25 mouse cellular contexts compared by ENCODE assay signal in the genomic region with DNA sequence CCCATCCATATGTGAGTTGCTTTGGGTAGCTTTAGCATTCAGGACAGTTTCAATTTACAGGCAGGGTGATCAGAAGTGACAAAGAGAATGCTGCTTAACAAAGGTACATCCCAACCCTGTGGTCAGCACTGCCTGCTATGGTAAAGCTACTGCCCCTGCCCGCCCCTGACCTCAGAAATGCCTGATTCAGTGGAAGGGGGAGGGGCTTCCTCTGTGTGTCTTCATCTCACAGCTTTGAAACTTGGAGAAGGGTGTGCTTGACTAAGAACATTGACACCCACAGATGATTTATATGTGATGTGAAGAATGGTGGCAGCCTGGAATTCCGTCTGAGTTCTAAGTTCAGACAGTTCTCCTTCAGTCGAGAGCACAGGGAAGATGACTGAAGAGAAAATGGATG. TPM values are rescaled to one million over a fixed set of nuclear protein-coding genes. Genes with fewer than 3 reads are reported as not detected.
DNase-seq lines count a peak whose midpoint lies in the region; ATAC-seq and TF ChIP-seq lines count a peak whose summit lies in the region.
"Had no signal": no experiment of that assay in that cellular context is flagged by ENCODE, and none has a peak within 500 bp of the region (broad histone marks: within the 10 kb centered on the region; RNA-seq: fewer than 3 reads in every experiment).

No protein-coding gene starts in this region.

- 54% methylated on average over 3 of the region's 3 CpGs for WGBS in kidney, postnatal 0 days

- H3K4me2 ChIP-seq in kidney, postnatal 0 days (ENCODE audit: low read length): no peak overlapping the region
- H3K4me2 ChIP-seq: hindbrain, embryonic 14.5 days; limb, embryonic 13.5 days; liver, embryonic 12.5 days; midbrain, embryonic 13.5 days had no signal

- DNase-seq in heart, adult 11 months: peak; percentile 31
- DNase-seq in heart, postnatal 10 days: no peak
- peak; percentile 22 for DNase-seq in kidney, postnatal 0 days (ENCODE audit: low spot score)
- no peak for DNase-seq in kidney, adult 11 months
- DNase-seq in embryo, embryonic 10.5 days (ENCODE audit: low spot score): peak; percentile 49
- DNase-seq in frontal cortex, adult 2 months (ENCODE audit: extremely low spot score in 1 of 2, low spot score in 1 of 2): no peak
- DNase-seq in gastrocnemius, postnatal 10 days: no peak
- DNase-seq: adrenal gland, postnatal 14 days; cerebellum, adult 11 months; cerebellum, adult 9-10 months; heart, postnatal 36 days; kidney, adult 18-20 months; kidney, postnatal 25 days; liver, postnatal 0 days; lung, postnatal 36 days; retina, postnatal 1 day; right cerebral cortex, postnatal 14 days had no signal

- H3K27me3 ChIP-seq in kidney, postnatal 0 days (ENCODE audit: insufficient read depth, low read length): no peaks in the 10 kb centered on the region
- H3K27me3 ChIP-seq: limb, embryonic 13.5 days; liver, embryonic 12.5 days; megakaryocyte, embryonic 14.5 days; midbrain, embryonic 13.5 days had no signal

- no peak overlapping the region for H3K4me3 ChIP-seq in kidney, postnatal 0 days (replicated peaks; ENCODE audit: low read depth, low read length)
- H3K4me3 ChIP-seq: limb, embryonic 13.5 days; liver, embryonic 12.5 days; megakaryocyte, embryonic 14.5 days; midbrain, embryonic 13.5 days had no signal

- ATAC-seq in kidney, postnatal 0 days (replicated peaks; ENCODE audit: low FRiP score, low read depth): no peak
- ATAC-seq: forebrain, embryonic 14.5 days; inflammation-experienced regulatory T-cells, adult 6 months; liver, embryonic 12.5 days; liver, postnatal 0 days; midbrain, embryonic 13.5 days had no signal

- no peaks in the 10 kb centered on the region for H3K4me1 ChIP-seq in kidney, postnatal 0 days (replicated peaks; ENCODE audit: insufficient read depth, low read length)
- H3K4me1 ChIP-seq: limb, embryonic 13.5 days; liver, embryonic 12.5 days had no signal

- no peak for TF ChIP-seq CTCF in kidney, postnatal 0 days (IDR thresholded peaks at IDR 0.05; ENCODE audit: low read depth)

- no peaks in the 10 kb centered on the region for H3K36me3 ChIP-seq in kidney, postnatal 0 days (ENCODE audit: insufficient read depth, low read length)
- H3K36me3 ChIP-seq: G1E; limb, embryonic 13.5 days; liver, embryonic 12.5 days; midbrain, embryonic 13.5 days had no signal

- intact Hi-C loops in heart, postnatal 10 days (cut with DNase I): no loop called here

- H3K9me3 ChIP-seq in kidney, postnatal 0 days (replicated peaks; ENCODE audit: low read length): no peaks in the 10 kb centered on the region
- H3K9me3 ChIP-seq: G1E; limb, embryonic 13.5 days; liver, embryonic 12.5 days; megakaryocyte, embryonic 14.5 days; midbrain, embryonic 13.5 days had no signal

- H3K9ac ChIP-seq in kidney, postnatal 0 days (ENCODE audit: low read depth, low read length): no peak overlapping the region
- H3K9ac ChIP-seq: hindbrain, embryonic 14.5 days; limb, embryonic 13.5 days; liver, embryonic 12.5 days; liver, postnatal 0 days; midbrain, embryonic 13.5 days had no signal

- no peak overlapping the region for H3K27ac ChIP-seq in kidney, postnatal 0 days
- H3K27ac ChIP-seq: hindbrain, embryonic 14.5 days; limb, embryonic 13.5 days; liver, embryonic 12.5 days; midbrain, embryonic 13.5 days had no signal

RNA-seq across cellular contexts. Expression of gene Col4a4, which starts 48.8 kb away (rescaled TPM):
- total RNA-seq in heart, postnatal 10 days (2021): 10 to 100 TPM in 1 of 2 experiments, 1 to 10 TPM in 1; 8.9 to 10.6 TPM
- polyA plus RNA-seq in kidney, postnatal 0 days (2015; fragmentation: Nextera tagmentation; extraction: Ambion mirVana): 20.3 and 20.8 TPM in 2 replicates
- 0.27 and 0.34 TPM in 2 replicates for polyA plus RNA-seq in frontal cortex, adult 2 months (2012; rRNA removed)
- 1 to 10 TPM; 2.0 to 2.1 TPM for total RNA-seq in gastrocnemius, postnatal 10 days (2021)
- polyA plus RNA-seq: G1E had no signal

RNA-seq across cellular contexts. Expression of gene Col4a3, which starts 48.9 kb away (rescaled TPM):
- 1 to 10 TPM; 3.5 to 3.6 TPM for total RNA-seq in heart, postnatal 10 days (2021)
- 21.9 and 22.3 TPM in 2 replicates for polyA plus RNA-seq in kidney, postnatal 0 days (2015; fragmentation: Nextera tagmentation; extraction: Ambion mirVana)
- 0.21 and 0.28 TPM in 2 replicates for polyA plus RNA-seq in frontal cortex, adult 2 months (2012; rRNA removed)
- 1 to 10 TPM in 1 of 2 experiments, under 1 TPM in 1; 0.88 to 1.9 TPM for total RNA-seq in gastrocnemius, postnatal 10 days (2021)

Comparison
In these comparisons a context has a peak if more than half of its experiments do, and no peak if none do; other contexts are left out.
1. DNase-seq: peak in heart, adult 11 months (single experiment), kidney, postnatal 0 days (single experiment) and embryo, embryonic 10.5 days (single experiment); none in heart, postnatal 10 days (0 of 2), kidney, adult 11 months (single experiment), frontal cortex, adult 2 months (0 of 2) and gastrocnemius, postnatal 10 days (single experiment).